Mouse (Mus musculus) olfactory bulb, adult 2 months (tissue): Measurements from ENCODE around the gene Parp8. TPM values are rescaled to one million over a fixed set of nuclear protein-coding genes. Genes with fewer than 3 reads are reported as not detected.

Experiments used
- H3K27ac ChIP-seq: fragments of 200-500 bp; 2 replicates; pipeline ENCODE4 v1.5.1; 2012; ENCODE audit warnings: low read depth, low read length; ENCODE audit not compliant: insufficient read depth
- H3K4me1 ChIP-seq: fragments of 200-500 bp; 2 replicates; pipeline ENCODE4 v1.6.1; 2012; ENCODE audit warnings: low read length; ENCODE audit not compliant: control insufficient read depth, insufficient read depth
- H3K4me3 ChIP-seq: fragments of 200-500 bp; 2 replicates; pipeline ENCODE4 v1.5.1; 2012; ENCODE audit warnings: mild to moderate bottlenecking, low read depth, low read length, moderate library complexity; ENCODE audit not compliant: insufficient read depth
- CTCF ChIP-seq: fragments of 200-500 bp; IDR thresholded peaks from 2 replicates; pipeline ENCODE4 v1.5.1; 2012; ENCODE audit warnings: low read depth, mild to moderate bottlenecking, low read length, moderate library complexity; ENCODE audit not compliant: insufficient read depth
- POLR2A ChIP-seq: fragments of 200-500 bp; IDR thresholded peaks from 2 replicates; pipeline ENCODE4 v1.6.1; 2012; ENCODE audit warnings: mild to moderate bottlenecking, low read depth, low read length, moderate library complexity; ENCODE audit not compliant: insufficient read depth
- WGBS: fragments of 180-500 bp; shearing (Covaris S2); methylation state at CpG from one replicate; pipeline ENCODE4 v1.1.7; 2018; 5-methylcytosine and 5-hydroxymethylcytosine counted together
- polyA plus RNA-seq: library from polyadenylated mRNA; stranded (reverse); fragments of >200 nt; gene quantifications from 2 replicates; pipeline ENCODE4 v1.2.4, GENCODE M21; 2012; ENCODE audit warnings: low replicate concordance; ENCODE audit not compliant: missing spikeins, insufficient read depth, insufficient read length

Gene Parp8
- polyA plus RNA-seq, 1 experiment = not detected

GRCm38 (mm10) chr13:117023346-117024050 is 1.8 kb downstream of the Parp8 start:
- no peak for TF ChIP-seq CTCF
- TF ChIP-seq POLR2A = no peak
- 8% methylated on average over 12 of the region's 12 CpGs for WGBS

GRCm38 (mm10) chr13:117020631-117021030 is 4.7 kb downstream of the Parp8 start:
- H3K4me3 ChIP-seq = no peak overlapping the region
- H3K4me1 ChIP-seq = peaks cover 9% of the 10 kb centered on the region; the same call in 1 of the 2 replicates
- WGBS = 82% methylated on average over 6 of the region's 6 CpGs
- TF ChIP-seq CTCF (no peak), POLR2A (no peak)
- no peak overlapping the region for H3K27ac ChIP-seq

More at GRCm38 (mm10) chr13:117023346-117024050, 1.8 kb downstream of the Parp8 start:
- Histone ChIP-seq H3K27ac (no peak overlapping the region), H3K4me3 (no peak overlapping the region), H3K4me1 (peaks cover 3% of the 10 kb centered on the region; the same call in 1 of the 2 replicates)

- H3K4me3 ChIP-seq = no peak overlapping the region
- 93% methylated on average over 6 of the region's 6 CpGs for WGBS
Measured at GRCm38 (mm10) chr13:117018676-117019075, 6.7 kb downstream of the Parp8 start.

GRCm38 (mm10) chr13:117013516-117013915 is 11.8 kb downstream of the Parp8 start:
- no peak overlapping the region for H3K4me3 ChIP-seq
- H3K4me1 ChIP-seq = peaks cover 6% of the 10 kb centered on the region; the same call in 1 of the 2 replicates
- no peak for TF ChIP-seq CTCF
- TF ChIP-seq POLR2A = no peak
- WGBS = 92% methylated on average over 2 of the region's 2 CpGs
- no peak overlapping the region for H3K27ac ChIP-seq

More at GRCm38 (mm10) chr13:117018676-117019075, 6.7 kb downstream of the Parp8 start:
- no peak overlapping the region for H3K27ac ChIP-seq
- TF ChIP-seq CTCF (no peak), POLR2A (no peak)
- H3K4me1 ChIP-seq = peaks cover 9% of the 10 kb centered on the region; the same call in 1 of the 2 replicates

- no peak overlapping the region for H3K27ac ChIP-seq
- H3K4me3 ChIP-seq = no peak overlapping the region
- peaks cover 6% of the 10 kb centered on the region; the same call in 1 of the 2 replicates for H3K4me1 ChIP-seq
- WGBS = 71% methylated on average over 9 of the region's 9 CpGs
- TF ChIP-seq CTCF (no peak), POLR2A (no peak)
Measured at GRCm38 (mm10) chr13:117012031-117012430, 13.3 kb downstream of the Parp8 start.

- no peaks in the 10 kb centered on the region for H3K4me1 ChIP-seq
- 73% methylated on average over 8 of the region's 8 CpGs for WGBS
- no peak for TF ChIP-seq CTCF
- TF ChIP-seq POLR2A = no peak
- H3K4me3 ChIP-seq = no peak overlapping the region
- H3K27ac ChIP-seq = no peak overlapping the region
Measured at GRCm38 (mm10) chr13:117010143-117010542, 15.2 kb downstream of the Parp8 start.

GRCm38 (mm10) chr13:117008021-117009015 is 17.0 kb downstream of the Parp8 start:
- TF ChIP-seq CTCF (no peak), POLR2A (no peak)
- no peak overlapping the region for H3K27ac ChIP-seq
- no peaks in the 10 kb centered on the region for H3K4me1 ChIP-seq
- H3K4me3 ChIP-seq = no peak overlapping the region
- 95% methylated on average over 9 of the region's 9 CpGs for WGBS

- Histone ChIP-seq H3K27ac (no peak overlapping the region), H3K4me1 (no peaks in the 10 kb centered on the region), H3K4me3 (no peak overlapping the region)
- 97% methylated on average over 2 of the region's 2 CpGs for WGBS
- TF ChIP-seq POLR2A (no peak), CTCF (no peak)
Measured at GRCm38 (mm10) chr13:117007566-117007965, 17.8 kb downstream of the Parp8 start.

GRCm38 (mm10) chr13:117006638-117007037 is 18.7 kb downstream of the Parp8 start:
- Histone ChIP-seq H3K4me3 (no peak overlapping the region), H3K27ac (no peak overlapping the region), H3K4me1 (no peaks in the 10 kb centered on the region)
- TF ChIP-seq POLR2A (no peak), CTCF (no peak)
- WGBS = 74% methylated on average over 4 of the region's 4 CpGs
